Mouse (Mus musculus): ENCODE data around the gene Dcdc2b. TPM values are rescaled to one million over a fixed set of nuclear protein-coding genes. Genes with fewer than 3 reads are reported as not detected.

Gene Dcdc2b
- total RNA-seq, 1 experiment: 0.71 TPM

DNA sequence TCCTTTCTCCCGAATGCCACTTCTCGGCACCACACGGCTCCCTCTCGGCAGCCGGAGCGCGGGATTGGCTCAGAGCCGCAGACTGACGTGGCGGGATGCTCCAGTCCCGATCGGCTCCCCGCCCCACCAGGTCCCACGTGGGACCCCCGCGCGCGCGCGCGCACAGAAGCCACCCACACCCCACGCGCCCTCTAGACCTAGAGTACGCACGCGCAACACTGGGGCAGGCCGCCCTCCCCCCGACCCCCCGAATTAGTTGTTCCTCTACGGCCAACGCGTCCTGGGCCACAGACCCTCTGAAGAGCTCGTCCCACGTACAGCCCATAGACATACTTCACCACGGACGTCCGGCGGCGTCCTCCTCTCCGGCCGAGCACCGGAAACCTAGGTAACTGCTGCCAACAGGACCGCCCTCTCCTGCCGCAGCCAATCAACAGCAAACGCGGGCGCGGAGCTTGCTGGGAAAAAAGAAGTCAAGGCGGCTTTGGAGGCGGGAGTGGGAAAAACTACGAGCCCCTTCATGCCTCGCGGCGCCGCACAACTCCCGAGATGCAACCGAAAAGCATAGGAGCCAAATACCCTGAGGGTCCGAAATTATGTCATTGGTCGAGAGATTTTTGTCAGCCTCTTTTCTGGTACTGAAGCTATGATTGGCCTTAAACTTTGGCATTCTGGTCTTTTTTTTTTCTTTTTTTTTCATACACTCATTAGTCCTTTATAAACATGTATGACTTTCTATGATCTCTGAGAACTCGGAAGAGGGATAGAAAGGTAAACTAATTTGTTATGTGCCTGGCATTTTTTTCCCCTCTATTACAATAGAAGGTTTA lies 26.8 kb upstream of the Dcdc2b start, which contains the start of gene Txlna:
Gene Txlna, minus strand, starts transcription at position 428 of the 830 bp plus-strand sequence.
- in situ Hi-C loops (cut with MboI; ENCODE audit: low sequenced_read_pairs in 2 of 2, unreplicated experiment in 2 of 2): no loop called here
- Histone ChIP-seq H3K36me3 (ENCODE audit: control insufficient read depth, insufficient read depth, low read length, poor library complexity, severe bottlenecking) (peaks cover 28% of the 10 kb centered on the region), H3K4me1 (ENCODE audit: control insufficient read depth in 2 of 2, insufficient read depth in 2 of 2, low read length in 2 of 2, poor library complexity in 1 of 2) (no peaks in the 10 kb centered on the region; a peak in 2 of 4 replicates), H3K27ac (ENCODE audit: insufficient read depth, low read depth, low read length, poor library complexity, severe bottlenecking) (peak within 1 kb of the TSS; percentile 80), H3K9me3 (ENCODE audit: control insufficient read depth, insufficient read depth, low read depth, low read length) (no peaks in the 10 kb centered on the region), H3K9ac (ENCODE audit: insufficient read depth, low read depth, low read length, poor library complexity, severe bottlenecking) (peak within 1 kb of the TSS; percentile 97), H3K4me3 (ENCODE audit: insufficient read depth in 1 of 2, low read depth in 1 of 2, low read length in 2 of 2, poor library complexity in 1 of 2, severe bottlenecking in 1 of 2) (peak within 1 kb of the TSS; percentile 75 to 81)
- no peak for TF ChIP-seq ZC3H11A (IDR thresholded peaks at IDR 0.05; ENCODE audit: borderline replicate concordance, low read depth, low read length)
- TF ChIP-seq MAFK (IDR thresholded peaks at IDR 0.05; ENCODE audit: insufficient read depth, low read depth, low read length): no peak
- TF ChIP-seq HCFC1 (IDR thresholded peaks at IDR 0.05; ENCODE audit: borderline replicate concordance, insufficient read depth, low read length): peak; percentile 90
- TF ChIP-seq ZNF384 (IDR thresholded peaks at IDR 0.05; ENCODE audit: low read depth, low read length): peak; percentile 86
- TF ChIP-seq CHD2 (IDR thresholded peaks at IDR 0.05; ENCODE audit: low read depth, low read length): 0 out of 2 replicates have a peak, but pooled peaks have one; percentile 49
- DNase-seq (ENCODE audit: low read depth, low spot score): peak; percentile 97

DNA sequence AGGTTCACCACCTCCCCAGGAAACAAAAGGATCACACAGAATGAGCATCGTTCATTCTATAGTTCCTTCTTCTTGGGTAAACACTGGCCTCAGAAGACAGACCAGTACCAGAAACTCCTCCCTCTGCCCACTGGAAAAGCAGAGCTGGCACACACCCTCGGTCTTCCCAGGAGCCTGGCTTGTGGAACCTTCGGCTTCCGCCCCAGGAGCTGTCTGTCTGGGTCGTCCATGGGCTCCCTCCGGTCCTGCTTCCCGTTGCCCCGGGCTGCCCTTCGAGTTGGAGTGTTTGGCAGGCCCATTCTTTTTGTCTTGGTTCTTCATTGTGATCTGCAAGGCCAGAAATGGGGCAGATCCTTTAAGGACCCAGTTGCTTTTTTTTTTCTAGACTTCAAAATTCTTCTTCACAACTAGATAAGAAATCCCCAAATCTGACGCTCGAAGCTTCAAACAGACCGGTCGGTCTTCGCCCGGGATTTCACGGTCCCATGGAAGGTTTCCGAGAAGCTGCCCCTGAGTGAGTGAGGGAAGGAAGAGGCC lies 26.1 kb upstream of the Dcdc2b start:
- no peak for TF ChIP-seq HCFC1 (IDR thresholded peaks at IDR 0.05; ENCODE audit: borderline replicate concordance, insufficient read depth, low read length)
- no peak for TF ChIP-seq CHD2 (IDR thresholded peaks at IDR 0.05; ENCODE audit: low read depth, low read length)
- TF ChIP-seq ZC3H11A (IDR thresholded peaks at IDR 0.05; ENCODE audit: borderline replicate concordance, low read depth, low read length): no peak
- TF ChIP-seq MAFK (IDR thresholded peaks at IDR 0.05; ENCODE audit: insufficient read depth, low read depth, low read length): no peak
- TF ChIP-seq ZNF384 (IDR thresholded peaks at IDR 0.05; ENCODE audit: low read depth, low read length): no peak
- peaks cover 28% of the 10 kb centered on the region for H3K36me3 ChIP-seq (ENCODE audit: control insufficient read depth, insufficient read depth, low read length, poor library complexity, severe bottlenecking)
- H3K4me3 ChIP-seq (ENCODE audit: insufficient read depth in 1 of 2, low read depth in 1 of 2, low read length in 2 of 2, poor library complexity in 1 of 2, severe bottlenecking in 1 of 2): peak overlapping the region; percentile 75 to 81
- H3K9ac ChIP-seq (ENCODE audit: insufficient read depth, low read depth, low read length, poor library complexity, severe bottlenecking): peak overlapping the region; percentile 97
- H3K9me3 ChIP-seq (ENCODE audit: control insufficient read depth, insufficient read depth, low read depth, low read length): no peaks in the 10 kb centered on the region
- H3K27ac ChIP-seq (ENCODE audit: insufficient read depth, low read depth, low read length, poor library complexity, severe bottlenecking): no peak overlapping the region; the same call in 1 of the 2 replicates
- H3K4me1 ChIP-seq (ENCODE audit: control insufficient read depth in 2 of 2, insufficient read depth in 2 of 2, low read length in 2 of 2, poor library complexity in 1 of 2): no peaks in the 10 kb centered on the region; a peak in 2 of 4 replicates
- no peak for DNase-seq (ENCODE audit: low read depth, low spot score)
- in situ Hi-C loops (cut with MboI; ENCODE audit: low sequenced_read_pairs in 2 of 2, unreplicated experiment in 2 of 2): no loop called here

DNA sequence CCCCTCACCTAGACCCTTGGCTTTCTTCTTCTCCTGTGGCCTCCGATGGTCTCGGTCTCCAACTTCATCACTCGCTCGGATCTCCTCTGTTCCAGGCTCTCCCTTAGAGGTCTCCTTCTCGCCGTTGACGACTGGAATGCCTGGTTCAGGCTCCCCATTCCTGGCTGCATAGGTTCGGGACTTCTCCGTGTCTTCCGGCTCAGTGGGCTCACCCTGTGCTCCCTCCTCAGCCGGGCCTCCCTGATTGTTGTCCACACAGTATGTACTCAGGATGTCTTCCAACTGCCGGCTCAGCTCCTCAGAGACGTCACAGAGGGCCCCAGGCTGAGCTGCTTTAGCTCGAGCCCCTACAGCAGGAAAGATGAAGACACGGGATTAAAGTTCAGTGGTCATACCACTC lies 25.2 kb upstream of the Dcdc2b start:
- no peak overlapping the region for H3K27ac ChIP-seq (ENCODE audit: insufficient read depth, low read depth, low read length, poor library complexity, severe bottlenecking)
- peaks cover 32% of the 10 kb centered on the region for H3K36me3 ChIP-seq (ENCODE audit: control insufficient read depth, insufficient read depth, low read length, poor library complexity, severe bottlenecking)
- H3K9me3 ChIP-seq (ENCODE audit: control insufficient read depth, insufficient read depth, low read depth, low read length): no peaks in the 10 kb centered on the region
- peak overlapping the region; percentile 8; the same call in 1 of the 2 replicates for H3K9ac ChIP-seq (ENCODE audit: insufficient read depth, low read depth, low read length, poor library complexity, severe bottlenecking)
- no peaks in the 10 kb centered on the region; a peak in 2 of 4 replicates for H3K4me1 ChIP-seq (ENCODE audit: control insufficient read depth in 2 of 2, insufficient read depth in 2 of 2, low read length in 2 of 2, poor library complexity in 1 of 2)
- no peak overlapping the region for H3K4me3 ChIP-seq (ENCODE audit: insufficient read depth in 1 of 2, low read depth in 1 of 2, low read length in 2 of 2, poor library complexity in 1 of 2, severe bottlenecking in 1 of 2)
- in situ Hi-C loops (cut with MboI; ENCODE audit: low sequenced_read_pairs in 2 of 2, unreplicated experiment in 2 of 2): no loop called here
- no peak for DNase-seq (ENCODE audit: low read depth, low spot score)
- TF ChIP-seq ZNF384 (IDR thresholded peaks at IDR 0.05; ENCODE audit: low read depth, low read length) (no peak), MAFK (IDR thresholded peaks at IDR 0.05; ENCODE audit: insufficient read depth, low read depth, low read length) (no peak)

DNA sequence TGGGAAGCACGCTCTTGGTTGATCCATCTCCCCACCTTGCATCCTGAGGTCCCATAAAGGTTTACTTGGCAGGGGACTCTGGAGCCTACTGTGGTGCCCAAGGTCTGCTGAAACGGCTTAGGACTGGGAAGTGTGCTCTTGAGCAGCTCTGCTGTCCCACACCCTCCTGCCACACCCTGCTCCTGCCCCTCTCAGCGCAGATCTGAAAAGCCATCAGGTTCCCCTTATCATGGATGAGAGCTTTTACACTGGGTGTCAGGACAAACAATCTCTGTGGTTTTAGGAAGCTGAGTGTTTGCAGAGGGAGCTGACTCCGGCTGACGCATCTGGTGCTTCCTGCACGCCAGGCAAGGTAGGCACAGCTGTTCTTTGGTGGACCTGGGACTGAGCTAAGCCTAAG lies 19.8 kb upstream of the Dcdc2b start:
- no peak overlapping the region for H3K27ac ChIP-seq (ENCODE audit: insufficient read depth, low read depth, low read length, poor library complexity, severe bottlenecking)
- H3K4me1 ChIP-seq (ENCODE audit: control insufficient read depth in 2 of 2, insufficient read depth in 2 of 2, low read length in 2 of 2, poor library complexity in 1 of 2): no peaks in the 10 kb centered on the region
- in situ Hi-C loops (cut with MboI; ENCODE audit: low sequenced_read_pairs in 2 of 2, unreplicated experiment in 2 of 2): no loop called here
- TF ChIP-seq HCFC1 (IDR thresholded peaks at IDR 0.05; ENCODE audit: borderline replicate concordance, insufficient read depth, low read length) (no peak), ZC3H11A (IDR thresholded peaks at IDR 0.05; ENCODE audit: borderline replicate concordance, low read depth, low read length) (no peak), ZNF384 (IDR thresholded peaks at IDR 0.05; ENCODE audit: low read depth, low read length) (no peak), CHD2 (IDR thresholded peaks at IDR 0.05; ENCODE audit: low read depth, low read length) (no peak), MAFK (IDR thresholded peaks at IDR 0.05; ENCODE audit: insufficient read depth, low read depth, low read length) (no peak)
- H3K9ac ChIP-seq (ENCODE audit: insufficient read depth, low read depth, low read length, poor library complexity, severe bottlenecking): 0 out of 2 replicates have a peak overlapping the region, but pooled peaks have one; percentile 7
- DNase-seq (ENCODE audit: low read depth, low spot score): no peak
- H3K36me3 ChIP-seq (ENCODE audit: control insufficient read depth, insufficient read depth, low read length, poor library complexity, severe bottlenecking): peaks cover 71% of the 10 kb centered on the region
- H3K9me3 ChIP-seq (ENCODE audit: control insufficient read depth, insufficient read depth, low read depth, low read length): no peaks in the 10 kb centered on the region
- H3K4me3 ChIP-seq (ENCODE audit: insufficient read depth in 1 of 2, low read depth in 1 of 2, low read length in 2 of 2, poor library complexity in 1 of 2, severe bottlenecking in 1 of 2): no peak overlapping the region
